Mouse (Mus musculus): ENCODE data around the gene Ripor1. TPM values are rescaled to one million over a fixed set of nuclear protein-coding genes. Genes with fewer than 3 reads are reported as not detected.
"Not testable (repeated sequence)": the region's sequence is repeated elsewhere in the genome, so short reads cannot be mapped to it uniquely, and the experiment has no call there.

Gene Ripor1
- polyA plus RNA-seq, 1 experiment from 2014 or later = 20.2 TPM

DNA sequence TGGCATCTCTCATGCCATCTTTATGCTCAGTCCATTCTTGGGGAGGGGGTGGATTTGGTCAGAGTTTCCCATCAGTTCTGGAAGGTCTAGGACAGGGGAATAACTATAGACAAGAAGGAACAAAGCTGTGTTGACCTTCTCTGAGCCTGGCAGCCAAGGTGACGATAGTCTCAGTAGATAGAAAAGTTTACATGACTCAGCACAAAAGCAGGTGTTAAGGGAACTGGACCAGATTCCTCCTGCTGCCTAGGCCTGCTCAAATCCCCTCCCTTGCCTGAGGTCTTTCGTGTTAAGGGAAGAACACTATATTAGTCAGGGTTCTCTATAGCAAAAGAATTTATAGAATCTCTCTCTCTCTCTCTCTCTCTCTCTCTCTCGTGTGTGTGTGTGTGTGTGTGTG is 25.3 kb upstream of the Ripor1 start:
- ATAC-seq (ENCODE audit: low FRiP score, low read depth) = no peak
- WGBS = 65% methylated on average over 3 of the region's 3 CpGs
- Histone ChIP-seq H3K9ac (no peak overlapping the region), H3K36me3 (no peaks in the 10 kb centered on the region), H3K4me2 (replicated peaks) (no peak overlapping the region), H3K27me3 (no peaks in the 10 kb centered on the region), H3K27ac (no peak overlapping the region), H3K4me1 (no peaks in the 10 kb centered on the region), H3K4me3 (no peak overlapping the region), H3K9me3 (no peaks in the 10 kb centered on the region)

DNA sequence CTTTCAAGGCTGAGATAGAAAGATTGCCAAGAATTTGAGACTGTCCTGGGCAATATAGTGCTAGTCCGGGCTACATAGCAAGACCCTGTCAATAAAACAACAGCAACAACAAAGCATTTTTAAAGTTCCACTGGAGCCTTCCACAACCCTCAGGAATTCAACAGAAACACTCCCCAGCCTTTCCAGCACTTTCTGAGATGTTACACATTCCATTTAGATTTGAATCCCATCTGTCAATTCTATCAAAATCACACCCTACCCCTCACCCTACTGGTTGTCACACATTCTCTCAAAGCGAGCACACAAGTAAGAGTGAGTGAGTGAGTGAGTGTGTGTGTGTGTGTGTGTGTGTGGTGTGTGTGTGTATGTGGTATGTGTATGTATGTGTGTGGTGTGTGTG is 12.6 kb upstream of the Ripor1 start:
- WGBS = 64% methylated on average over 2 of the region's 2 CpGs

DNA sequence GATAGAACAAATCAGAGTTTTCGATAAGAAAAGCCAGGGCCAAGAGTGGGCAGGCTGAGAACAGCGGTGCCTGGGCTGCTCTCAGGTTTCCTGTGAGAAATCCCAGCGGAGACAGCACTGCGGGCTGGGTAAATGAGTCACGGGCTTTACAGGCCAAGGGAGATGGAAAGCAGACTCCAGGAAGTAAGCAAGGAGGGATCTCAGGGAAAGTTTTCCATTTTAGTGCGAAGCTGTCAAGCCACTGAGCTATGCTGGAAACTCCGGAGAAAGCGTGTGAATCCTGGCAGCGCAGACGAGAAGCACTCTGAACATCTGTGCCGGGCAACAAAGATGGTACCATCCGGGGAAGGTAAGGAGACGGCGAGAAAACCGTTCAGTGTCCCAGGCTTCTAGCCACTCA is 11.2 kb upstream of the Ripor1 start:
- peak overlapping the region; percentile 82 for H3K27ac ChIP-seq
- peak overlapping the region; percentile 54 for H3K9ac ChIP-seq
- H3K4me2 ChIP-seq (replicated peaks) = peak overlapping the region; percentile 58
- peak overlapping the region; percentile 30 for H3K4me3 ChIP-seq
- no peaks in the 10 kb centered on the region for H3K36me3 ChIP-seq
- H3K27me3 ChIP-seq = no peaks in the 10 kb centered on the region
- peaks cover 29% of the 10 kb centered on the region for H3K4me1 ChIP-seq
- peak; percentile 80 for ATAC-seq (ENCODE audit: low FRiP score, low read depth)
- WGBS = 7% methylated on average over 15 of the region's 15 CpGs
- no peaks in the 10 kb centered on the region for H3K9me3 ChIP-seq

More for the DNA sequence above, 12.6 kb upstream of the Ripor1 start:
- Histone ChIP-seq H3K9ac (no peak overlapping the region), H3K4me2 (replicated peaks) (no peak overlapping the region), H3K27me3 (no peaks in the 10 kb centered on the region), H3K27ac (no peak overlapping the region), H3K36me3 (no peaks in the 10 kb centered on the region), H3K4me3 (no peak overlapping the region), H3K9me3 (no peaks in the 10 kb centered on the region), H3K4me1 (peaks cover 29% of the 10 kb centered on the region)
- no peak for ATAC-seq (ENCODE audit: low FRiP score, low read depth)

DNA sequence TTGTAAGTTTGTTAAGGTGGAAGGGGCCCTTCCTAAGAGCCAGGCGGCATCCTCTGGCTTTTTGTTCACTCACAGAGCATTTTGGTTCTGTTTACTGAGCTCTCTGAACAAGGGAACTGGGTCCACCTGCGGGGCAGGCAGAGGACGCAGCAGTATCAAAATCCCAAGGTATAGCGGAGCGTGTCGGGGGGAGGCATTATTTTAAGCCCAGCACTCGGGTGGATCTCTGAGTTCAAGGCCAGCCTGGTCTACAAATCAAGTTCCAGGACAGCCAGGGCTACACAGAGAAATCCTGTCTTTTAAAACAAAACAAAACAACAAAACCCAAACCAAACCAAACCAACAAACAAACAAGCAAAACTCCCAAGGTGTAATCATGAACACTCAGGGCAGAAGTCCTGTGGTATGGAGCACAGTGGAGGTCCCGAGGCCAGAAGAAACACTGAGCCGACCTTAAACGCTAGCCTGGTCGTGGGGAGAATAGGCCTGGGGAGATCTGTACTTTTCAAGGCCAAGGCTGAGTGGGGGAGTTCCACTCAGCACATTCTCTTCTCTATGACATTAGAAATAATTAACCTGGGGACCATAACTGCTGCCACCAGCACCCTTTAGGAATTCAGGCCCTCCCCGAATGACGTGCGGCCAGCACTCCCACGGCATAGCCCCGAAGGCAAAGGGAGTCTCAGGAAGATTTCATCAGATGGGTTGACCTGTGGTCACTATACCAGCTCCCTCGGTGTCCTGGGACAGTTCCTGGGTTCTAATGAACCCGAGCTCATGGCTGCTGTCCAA is 10.4 kb upstream of the Ripor1 start:
- H3K36me3 ChIP-seq = no peaks in the 10 kb centered on the region
- peak overlapping the region; percentile 30 for H3K4me3 ChIP-seq
- H3K9me3 ChIP-seq = no peaks in the 10 kb centered on the region
- peaks cover 29% of the 10 kb centered on the region for H3K4me1 ChIP-seq
- H3K27ac ChIP-seq = peak overlapping the region; percentile 82
- 76% methylated on average over 18 of the region's 18 CpGs for WGBS
- ATAC-seq (ENCODE audit: low FRiP score, low read depth) = no peak
- H3K9ac ChIP-seq = 0 out of 2 replicates have a peak overlapping the region, but pooled peaks have one; percentile 54
- H3K27me3 ChIP-seq = no peaks in the 10 kb centered on the region
- H3K4me2 ChIP-seq (replicated peaks) = peak overlapping the region; percentile 58

DNA sequence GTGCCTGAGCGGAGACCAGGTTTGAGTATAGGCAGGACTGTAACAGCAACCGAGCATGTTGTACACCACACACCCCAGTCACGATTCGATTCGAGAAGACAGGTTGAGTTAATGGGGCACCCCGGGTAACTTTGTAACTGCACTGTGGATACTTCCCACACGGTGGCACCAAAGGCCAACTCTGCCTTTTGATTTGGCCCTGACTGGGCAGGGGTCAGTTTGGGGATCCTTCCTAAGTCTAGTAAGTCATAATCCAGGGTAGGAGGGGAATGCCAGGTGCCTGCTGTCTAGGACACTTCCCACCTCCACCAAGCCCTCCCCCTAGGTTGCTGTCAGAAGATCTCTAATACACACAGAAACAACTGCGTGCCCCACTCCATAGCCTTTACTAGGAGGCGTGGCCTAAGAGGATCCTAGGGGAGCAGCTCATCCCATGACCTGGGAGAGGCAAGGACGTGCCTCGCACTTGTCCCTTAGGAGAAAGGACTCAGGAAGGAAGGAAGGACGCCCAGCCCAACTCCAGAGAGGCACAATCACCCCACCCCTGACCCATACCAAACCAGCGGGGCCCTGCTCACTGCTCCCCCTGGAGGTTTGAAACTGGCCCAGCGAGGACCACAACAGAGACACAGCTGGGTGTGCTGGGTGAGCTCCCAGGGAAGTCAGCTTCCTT is 8.6 kb upstream of the Ripor1 start:
- H3K9me3 ChIP-seq = no peaks in the 10 kb centered on the region
- H3K4me2 ChIP-seq (replicated peaks) = peak overlapping the region; percentile 46
- ATAC-seq (ENCODE audit: low FRiP score, low read depth) = peak; percentile 14; the same call in 1 of the 2 replicates

DNA sequence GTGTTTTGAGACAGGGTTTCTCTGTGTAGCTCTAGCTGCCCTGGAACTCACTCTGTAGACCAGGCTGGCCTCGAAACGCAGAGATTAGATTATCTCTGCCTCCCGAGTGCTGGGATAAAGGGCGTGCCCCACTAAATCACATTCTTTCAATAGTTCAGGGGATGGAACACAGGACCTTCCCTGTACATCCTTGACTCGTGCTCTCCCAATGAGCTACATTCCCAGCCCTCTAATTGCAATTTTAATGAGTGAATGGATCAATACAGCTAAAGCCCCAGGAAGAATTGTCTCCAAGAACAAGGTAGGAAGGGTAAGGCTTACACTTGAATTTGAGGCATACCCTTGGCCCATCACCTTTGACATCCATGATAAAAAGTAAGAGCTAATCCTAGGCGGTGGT is 6.3 kb upstream of the Ripor1 start:
- no peaks in the 10 kb centered on the region for H3K36me3 ChIP-seq
- no peaks in the 10 kb centered on the region for H3K27me3 ChIP-seq
- H3K4me3 ChIP-seq = no peak overlapping the region
- peaks cover 26% of the 10 kb centered on the region for H3K4me1 ChIP-seq
- WGBS = 80% methylated on average over 6 of the region's 6 CpGs
- H3K4me2 ChIP-seq (replicated peaks) = no peak overlapping the region
- no peak overlapping the region for H3K27ac ChIP-seq
- H3K9me3 ChIP-seq = no peaks in the 10 kb centered on the region
- no peak overlapping the region for H3K9ac ChIP-seq
- no peak for ATAC-seq (ENCODE audit: low FRiP score, low read depth)

More for the DNA sequence above, 8.6 kb upstream of the Ripor1 start:
- H3K27ac ChIP-seq = no peak overlapping the region
- no peaks in the 10 kb centered on the region for H3K36me3 ChIP-seq
- no peak overlapping the region for H3K9ac ChIP-seq
- WGBS = 8% methylated on average over 14 of the region's 14 CpGs
- no peaks in the 10 kb centered on the region for H3K27me3 ChIP-seq
- H3K4me3 ChIP-seq = 0 out of 2 replicates have a peak overlapping the region, but pooled peaks have one; percentile 8
- H3K4me1 ChIP-seq = peaks cover 29% of the 10 kb centered on the region

DNA sequence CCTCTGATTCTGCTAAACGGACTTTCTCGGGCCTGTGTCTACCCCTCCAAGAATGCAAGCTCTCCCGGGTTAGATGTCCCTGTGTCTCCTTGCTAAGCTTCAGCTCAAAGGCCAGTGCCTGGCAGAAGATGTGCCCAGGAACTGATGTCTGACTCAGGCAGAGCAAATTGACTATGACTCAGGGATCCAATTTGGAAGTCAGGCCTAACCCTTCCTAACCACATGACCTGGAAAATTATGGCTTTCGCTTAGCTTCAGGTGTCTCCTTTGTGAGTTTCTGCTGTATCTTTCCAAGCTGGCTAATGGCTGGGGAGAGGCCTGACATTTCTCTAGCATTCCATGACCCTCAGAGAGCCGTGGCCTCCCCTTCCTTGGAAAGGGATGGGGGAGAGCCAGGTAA is 3.8 kb upstream of the Ripor1 start:
- 76% methylated on average over 5 of the region's 5 CpGs for WGBS
- Histone ChIP-seq H3K27ac (no peak overlapping the region), H3K4me3 (no peak overlapping the region), H3K9me3 (no peaks in the 10 kb centered on the region), H3K4me1 (peaks cover 19% of the 10 kb centered on the region), H3K9ac (no peak overlapping the region), H3K36me3 (no peaks in the 10 kb centered on the region), H3K27me3 (no peaks in the 10 kb centered on the region), H3K4me2 (replicated peaks) (no peak overlapping the region)
- no peak for ATAC-seq (ENCODE audit: low FRiP score, low read depth)

DNA sequence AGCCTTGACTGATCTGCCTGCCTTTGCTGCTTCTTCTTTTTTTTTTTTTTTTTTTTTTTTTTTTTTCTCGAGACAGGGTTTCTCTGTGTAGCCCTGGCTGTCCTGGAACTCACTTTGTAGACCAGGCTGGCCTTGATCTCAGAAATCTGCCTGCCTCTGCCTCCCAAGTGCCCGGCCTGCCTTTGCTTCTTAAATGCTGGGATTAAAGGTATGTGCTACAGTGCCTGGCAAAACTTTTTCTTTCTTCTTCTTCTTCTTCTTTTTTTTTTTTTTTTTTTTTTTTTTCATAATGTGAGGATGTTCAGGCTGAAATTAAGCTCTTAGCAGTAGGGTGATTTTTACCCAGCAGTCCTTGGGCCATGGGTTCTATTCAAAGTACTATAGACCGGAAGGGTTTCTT is 2.5 kb upstream of the Ripor1 start:
- ATAC-seq (ENCODE audit: low FRiP score, low read depth); H3K27me3 ChIP-seq; H3K9ac ChIP-seq; H3K36me3 ChIP-seq; H3K4me2 ChIP-seq (replicated peaks); H3K4me3 ChIP-seq; H3K27ac ChIP-seq; H3K9me3 ChIP-seq: not testable (repeated sequence)
- peaks cover 26% of the 10 kb centered on the region for H3K4me1 ChIP-seq
- WGBS = 70% methylated on average over 3 of the region's 3 CpGs

DNA sequence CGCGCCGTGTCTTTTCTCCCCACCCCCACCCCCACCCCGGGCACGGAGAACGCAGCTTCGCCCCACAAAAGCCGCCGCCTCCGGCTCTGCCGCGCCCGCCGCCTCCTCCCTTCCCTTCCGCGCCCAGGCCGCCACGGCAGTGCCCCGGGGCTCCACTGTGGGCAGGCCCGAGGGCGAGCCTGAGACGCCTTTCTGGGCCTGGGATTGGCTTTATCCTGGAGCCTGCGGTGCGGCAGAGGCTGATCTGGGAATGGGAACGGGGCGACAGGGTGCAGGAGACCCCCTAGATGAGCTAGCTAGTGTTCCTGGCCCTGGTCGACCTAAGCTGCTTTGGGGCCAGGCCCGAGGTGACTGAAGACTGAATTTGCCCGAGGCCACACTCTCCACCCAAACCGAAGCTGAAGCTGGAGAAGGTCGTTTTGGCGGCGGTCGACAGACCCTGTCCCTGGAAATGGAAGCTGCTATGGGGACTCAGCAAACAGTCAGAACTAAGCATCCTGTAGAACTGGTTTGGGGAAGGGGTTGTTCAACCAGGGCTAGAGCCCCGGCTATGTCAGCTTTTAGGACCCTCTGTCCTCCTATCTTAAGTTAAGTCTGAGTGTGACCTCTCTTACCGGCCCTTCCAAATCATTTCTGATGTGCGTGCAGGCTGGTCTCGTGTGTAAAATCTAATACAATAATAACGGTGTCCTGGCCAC is 585 bp downstream of the Ripor1 start:
- Histone ChIP-seq H3K27me3 (no peaks in the 10 kb centered on the region), H3K4me2 (replicated peaks) (peak overlapping the region; percentile 80), H3K27ac (peak overlapping the region; percentile 87), H3K9me3 (no peaks in the 10 kb centered on the region), H3K4me1 (peaks cover 29% of the 10 kb centered on the region), H3K36me3 (0 out of 2 replicates have a peak, but pooled peaks cover 5% of the 10 kb centered on the region), H3K9ac (peak overlapping the region; percentile 87), H3K4me3 (peak overlapping the region; percentile 76)
- ATAC-seq (ENCODE audit: low FRiP score, low read depth) = peak; percentile 52
- under 1% methylated on average over 35 of the region's 39 CpGs for WGBS

DNA sequence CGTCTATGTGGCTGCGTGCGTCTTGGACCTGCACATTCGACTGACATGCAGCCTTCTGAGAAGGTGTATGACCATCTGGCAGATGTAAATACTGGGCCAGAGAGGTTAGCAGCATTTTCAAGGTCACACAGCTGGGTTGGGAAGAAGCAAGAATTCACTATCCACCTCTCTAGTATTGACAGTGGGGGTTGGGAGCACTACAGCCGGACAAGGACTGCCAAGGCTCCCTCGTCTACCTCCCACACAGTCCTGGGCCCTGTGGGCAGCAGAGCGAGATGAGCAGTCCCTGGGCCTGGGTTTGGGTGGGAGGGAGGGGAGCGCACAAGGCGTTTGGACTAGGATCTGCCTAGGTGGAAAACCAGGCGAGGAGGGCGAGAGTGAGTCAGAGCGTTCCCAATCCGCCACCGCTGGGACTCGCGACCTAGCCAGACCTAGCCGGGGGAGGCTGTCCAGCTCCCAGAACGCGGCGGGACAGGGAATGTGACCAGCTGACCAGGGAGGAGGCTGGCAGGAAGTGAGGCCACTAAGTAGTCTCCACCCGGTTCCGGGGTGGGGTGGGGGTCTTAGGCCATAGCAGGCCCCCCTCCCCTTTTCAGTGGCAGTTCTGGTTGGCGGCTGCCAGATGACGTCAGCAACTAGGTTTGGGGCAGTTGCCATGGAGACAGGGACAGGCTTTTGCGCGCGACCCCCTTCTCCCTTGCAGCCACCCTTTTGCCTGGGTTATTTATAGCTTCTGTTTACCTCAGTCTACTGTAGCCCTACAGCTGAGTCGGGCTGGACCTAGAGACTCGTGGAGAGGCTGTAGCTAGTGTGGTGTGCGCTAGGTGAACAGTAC is 1.4 kb downstream of the Ripor1 start:
- Histone ChIP-seq H3K27me3 (0 out of 2 replicates have a peak, but pooled peaks cover 3% of the 10 kb centered on the region), H3K4me1 (peaks cover 29% of the 10 kb centered on the region), H3K4me3 (peak overlapping the region; percentile 76), H3K27ac (peak overlapping the region; percentile 87), H3K9ac (peak overlapping the region; percentile 87), H3K9me3 (no peaks in the 10 kb centered on the region), H3K4me2 (replicated peaks) (peak overlapping the region; percentile 80), H3K36me3 (0 out of 2 replicates have a peak, but pooled peaks cover 9% of the 10 kb centered on the region)
- ATAC-seq (ENCODE audit: low FRiP score, low read depth) = peak; percentile 64
- 2% methylated on average over 30 of the region's 30 CpGs for WGBS

DNA sequence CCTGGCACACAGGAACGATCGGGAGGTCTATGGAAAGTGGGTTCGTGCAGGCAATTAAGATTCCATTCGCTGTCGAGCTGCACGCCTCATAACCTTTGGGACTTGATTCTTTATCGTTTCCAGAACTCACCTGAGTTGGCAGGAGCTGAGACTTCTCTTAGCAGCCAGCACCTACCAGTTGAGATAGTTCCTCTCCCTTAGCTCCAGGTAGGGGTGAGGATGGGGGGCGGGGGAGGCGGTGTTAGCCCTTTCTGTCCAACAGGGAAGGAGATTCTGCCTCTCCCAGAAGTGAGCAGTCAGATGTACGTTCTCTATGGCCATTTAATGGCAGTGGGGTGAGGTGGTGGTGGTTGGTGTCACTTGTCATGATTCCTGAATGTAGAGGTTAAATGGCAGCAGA is 2.0 kb downstream of the Ripor1 start:
- no peaks in the 10 kb centered on the region for H3K9me3 ChIP-seq
- peak overlapping the region; percentile 80 for H3K4me2 ChIP-seq (replicated peaks)
- 8% methylated on average over 10 of the region's 10 CpGs for WGBS
- no peak for ATAC-seq (ENCODE audit: low FRiP score, low read depth)
- 0 out of 2 replicates have a peak, but pooled peaks cover 9% of the 10 kb centered on the region for H3K36me3 ChIP-seq
- peaks cover 8% of the 10 kb centered on the region for H3K27me3 ChIP-seq
- no peak overlapping the region for H3K27ac ChIP-seq
- peak overlapping the region; percentile 87 for H3K9ac ChIP-seq
- H3K4me1 ChIP-seq = peaks cover 29% of the 10 kb centered on the region
- H3K4me3 ChIP-seq = peak overlapping the region; percentile 76

Measured in limb, embryonic 13.5 days (tissue).